Mouse (Mus musculus): ENCODE data around the gene Golga4. TPM values are rescaled to one million over a fixed set of nuclear protein-coding genes. Genes with fewer than 3 reads are reported as not detected.

Golga4 gene
- polyA plus RNA-seq, 1 experiment from 2014 or later = 68.6 TPM

Other genes with a start within 250 kb of the Golga4 start
- 0.09 and 0.65 TPM in 2 replicates for gene Eomes, start 28.1 kb upstream of the Golga4 start, polyA plus RNA-seq (2016; fragmentation: Nextera tagmentation; extraction: Ambion mirVana)
- 18.7 and 24.9 TPM in 2 replicates for gene Itga9, start 100.4 kb downstream of the Golga4 start, polyA plus RNA-seq (2016; fragmentation: Nextera tagmentation; extraction: Ambion mirVana)

All from embryonic facial prominence, embryonic 12.5 days (tissue).